Comparison of ENCODE assay signal across 16 mouse cellular contexts in the genomic region with DNA sequence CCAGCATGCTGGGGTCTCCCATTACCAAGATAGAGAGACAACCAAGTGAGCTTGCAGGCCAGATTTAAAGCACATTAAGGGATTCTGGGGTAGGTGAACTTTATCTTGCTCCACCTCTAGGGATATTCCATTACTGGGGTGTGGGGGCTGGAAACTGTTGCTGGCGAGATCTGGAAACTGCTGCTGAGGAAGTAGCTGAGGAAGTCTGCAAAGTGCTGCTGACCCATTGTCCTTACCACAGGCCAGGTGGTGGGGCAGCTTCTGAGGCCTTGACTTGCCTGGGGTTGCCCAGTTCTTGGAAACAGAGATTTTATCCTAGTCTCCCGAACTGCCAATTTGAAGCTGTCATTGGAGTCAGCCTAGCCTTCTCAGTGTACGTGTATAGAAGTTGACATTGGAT.
"Had no signal": no experiment of that assay in that cellular context is flagged by ENCODE, and none has a peak within 500 bp of the region (broad histone marks: within the 10 kb centered on the region; RNA-seq: fewer than 3 reads in every experiment).

No protein-coding gene starts in this region.

- H3K4me3 ChIP-seq: lung, embryonic 15.5 days; megakaryocyte, embryonic 14.5 days; midbrain, embryonic 13.5 days; midbrain, embryonic 15.5 days; neural tube, embryonic 12.5 days; stomach, embryonic 15.5 days had no signal

- H3K9me3 ChIP-seq: lung, embryonic 15.5 days; megakaryocyte, embryonic 14.5 days; midbrain, embryonic 13.5 days; midbrain, embryonic 15.5 days; neural tube, embryonic 12.5 days; stomach, embryonic 15.5 days had no signal

- ATAC-seq: lung, postnatal 0 days; midbrain, embryonic 13.5 days had no signal

- H3K36me3 ChIP-seq: lung, embryonic 15.5 days; midbrain, embryonic 13.5 days; midbrain, embryonic 15.5 days; neural tube, embryonic 12.5 days; stomach, embryonic 15.5 days had no signal

- H3K4me1 ChIP-seq: stomach, embryonic 15.5 days had no signal

- DNase-seq: lung, adult 2 months; lung, postnatal 14 days; lung, postnatal 36 days; right cerebral cortex, postnatal 14 days; thymus, adult 2 months; thymus, postnatal 25 days; thymus, postnatal 4 days had no signal

- H3K27ac ChIP-seq: lung, embryonic 15.5 days; macrophage; midbrain, embryonic 13.5 days; midbrain, embryonic 15.5 days; neural tube, embryonic 12.5 days; stomach, embryonic 15.5 days; stomach, postnatal 0 days had no signal

- H3K27me3 ChIP-seq: lung, embryonic 15.5 days; megakaryocyte, embryonic 14.5 days; midbrain, embryonic 13.5 days; midbrain, embryonic 15.5 days; neural tube, embryonic 12.5 days; stomach, embryonic 15.5 days had no signal

- H3K9ac ChIP-seq: lung, embryonic 15.5 days; midbrain, embryonic 13.5 days; midbrain, embryonic 15.5 days; neural tube, embryonic 12.5 days; stomach, embryonic 15.5 days had no signal
